Mouse (Mus musculus) brain, adult 10 weeks (tissue): Measurements from ENCODE around the gene Mrpl47. TPM values are rescaled to one million over a fixed set of nuclear protein-coding genes. Genes with fewer than 3 reads are reported as not detected.

Experiments used
- polyA plus RNA-seq: library from polyadenylated mRNA; stranded (reverse); fragments of 350-450 nt; fragmentation: Illumina TruSeq; extraction: RNeasy Lipid Tissue Mini Kit (QIAGEN cat#74804); gene quantifications from one replicate; pipeline ENCODE4 v1.2.3, GENCODE M21; 2015; ENCODE audit warnings: low read depth, low replicate concordance

The Mrpl47 gene
- polyA plus RNA-seq, result 40.5 TPM

GRCm38 (mm10) chr3:32737172-32737655, at the start of gene Mrpl47:
Gene Mrpl47, minus strand, starts transcription at chr3:32737605.

GRCm38 (mm10) chr3:32736244-32737171, 897 bp downstream of the Mrpl47 start, which contains the start of gene Ndufb5:
Gene Ndufb5, plus strand, starts transcription at chr3:32736990.

GRCm38 (mm10) chr3:32705647-32706348, 31.6 kb downstream of the Mrpl47 start, which contains the start of gene Actl6a:
Gene Actl6a, plus strand, starts transcription at chr3:32706298.

Other genes starting within 250 kb of the Mrpl47 start
- not detected for gene Kcnmb3, start 245.4 kb downstream of the Mrpl47 start, polyA plus RNA-seq
- 53.9 TPM for gene Zfp639, start 227.3 kb downstream of the Mrpl47 start, polyA plus RNA-seq
- 102 TPM for gene Mfn1, start 208.1 kb downstream of the Mrpl47 start, polyA plus RNA-seq
- 27.4 TPM for gene Gnb4, start 121.0 kb downstream of the Mrpl47 start, polyA plus RNA-seq
- gene Actl6a, start 31.3 kb downstream of the Mrpl47 start, polyA plus RNA-seq, result 18.8 TPM
- 416 TPM for gene Ndufb5, start 615 bp downstream of the Mrpl47 start, polyA plus RNA-seq
- 12.9 TPM for gene Usp13, start 79.9 kb upstream of the Mrpl47 start, polyA plus RNA-seq